Mouse (Mus musculus) CD8-positive naive resting alpha-beta T cell, adult 2 months (primary cell): Measurements from ENCODE around the gene Ensa.
A peak's percentile ranks its signal among the peaks of the same experiment; 100 is the strongest.

Source experiments
- DNase-seq, 2 experiments: peaks; one replicate each; pipeline ENCODE4 v3.0.0; 2022; ENCODE audit warnings: low read depth in 2 of 2, low spot score in 2 of 2

The Ensa gene

DNA sequence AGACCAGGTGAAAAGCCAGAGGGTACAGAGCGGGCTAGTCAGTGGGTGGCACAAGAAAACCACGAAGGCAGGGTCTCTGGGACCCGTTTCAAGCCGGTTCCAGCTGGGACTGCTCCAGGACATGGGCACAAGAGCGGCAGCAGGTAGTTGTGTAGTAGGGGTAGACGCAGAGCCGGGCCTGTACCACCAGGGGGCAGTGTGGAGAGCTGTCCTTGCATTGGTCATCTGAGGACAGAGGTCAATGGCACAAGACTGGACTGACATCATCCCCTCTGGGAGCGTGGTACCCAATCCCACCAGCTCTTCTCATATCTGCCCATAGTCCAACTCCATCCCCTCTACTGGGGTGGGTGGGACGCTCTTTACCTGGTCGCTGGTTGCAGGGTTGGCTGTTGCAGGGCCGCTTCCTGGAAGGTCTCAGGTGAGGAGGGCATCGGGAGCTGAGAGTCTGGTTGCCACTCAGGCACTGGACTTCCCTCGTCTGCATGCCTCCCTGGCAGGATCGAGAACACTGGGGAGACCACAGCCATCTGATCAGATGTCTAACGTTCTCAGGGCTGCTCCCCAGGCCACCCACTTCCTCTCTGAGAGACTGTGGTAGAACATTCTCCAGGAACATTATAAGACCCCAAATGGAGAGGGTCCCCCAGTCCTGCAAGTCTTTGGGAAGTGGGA lies 52.1 kb downstream of the Ensa start:
- DNase-seq = peak in 1 of 2 experiments; percentile 47

DNA sequence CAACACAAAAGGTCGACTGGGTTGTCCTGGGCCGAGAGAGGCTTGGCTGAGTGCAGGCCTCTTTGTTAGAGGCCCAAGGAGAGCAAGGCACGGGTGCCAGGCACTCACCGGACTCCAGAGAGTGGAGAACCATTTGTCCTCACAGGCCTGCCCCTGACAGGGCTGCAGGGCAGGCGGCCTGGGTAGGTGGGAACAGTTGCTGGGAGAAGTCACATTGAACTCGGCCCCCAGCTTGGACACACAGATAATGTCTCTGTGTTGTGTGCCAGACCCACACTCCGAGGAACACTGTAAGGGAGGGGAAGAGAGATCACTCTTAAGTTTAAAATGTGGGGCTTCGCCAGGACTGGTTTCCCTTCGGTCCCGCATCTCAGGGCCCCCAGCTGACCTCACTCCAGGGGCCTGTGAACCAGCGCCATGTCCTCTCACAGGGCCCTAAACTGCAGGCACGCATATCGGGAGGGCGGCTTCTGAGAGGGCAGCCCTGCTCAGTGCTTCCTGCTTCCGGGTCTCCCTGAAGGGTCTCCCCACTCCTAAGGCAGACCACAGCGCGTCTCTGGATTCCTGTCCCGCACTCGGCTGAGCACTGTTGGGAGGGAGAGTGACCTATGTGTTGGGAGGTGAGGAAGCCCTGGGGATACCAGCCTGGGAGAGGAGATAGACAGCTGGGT lies 52.8 kb downstream of the Ensa start:
- no peak for DNase-seq

DNA sequence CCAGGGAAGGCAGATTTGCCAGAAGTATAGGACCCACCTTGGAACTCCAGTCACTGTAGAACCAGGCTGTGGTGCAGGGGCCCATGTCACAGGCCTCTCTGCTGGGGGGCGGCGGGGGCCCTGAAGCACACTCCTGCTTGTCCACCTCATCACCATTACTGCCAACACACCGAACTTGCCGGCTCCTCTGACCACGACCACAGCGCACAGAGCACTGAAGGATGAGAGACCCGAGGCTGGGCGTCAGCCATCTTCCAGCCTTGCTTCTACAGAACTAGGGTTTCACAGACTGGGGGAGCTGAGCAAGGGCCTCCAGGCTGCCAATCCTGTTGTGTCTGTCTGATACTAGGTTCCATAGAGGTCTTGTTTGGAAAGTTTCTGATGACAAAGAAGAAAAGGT lies 54.8 kb downstream of the Ensa start:
- no peak for DNase-seq

DNA sequence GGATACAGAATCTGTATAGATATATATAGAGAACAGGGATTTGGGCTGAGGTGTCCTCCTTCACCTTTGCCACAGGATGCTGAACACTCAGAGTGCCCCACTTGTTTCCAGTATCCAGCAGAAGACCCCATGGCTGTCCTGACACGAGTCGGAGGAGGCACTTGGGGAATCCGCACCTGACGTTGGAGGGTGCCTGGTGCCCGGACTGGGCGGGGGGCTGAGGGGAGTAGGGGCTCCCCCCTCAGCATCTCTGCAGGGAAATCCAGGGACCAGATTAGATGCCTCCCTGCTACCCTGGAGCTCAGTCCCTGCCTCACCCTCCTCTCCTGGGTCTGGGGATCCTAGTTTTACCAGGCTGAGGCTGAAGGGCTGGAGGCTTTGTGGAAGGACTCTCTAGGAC lies 55.9 kb downstream of the Ensa start:
- no peak for DNase-seq

DNA sequence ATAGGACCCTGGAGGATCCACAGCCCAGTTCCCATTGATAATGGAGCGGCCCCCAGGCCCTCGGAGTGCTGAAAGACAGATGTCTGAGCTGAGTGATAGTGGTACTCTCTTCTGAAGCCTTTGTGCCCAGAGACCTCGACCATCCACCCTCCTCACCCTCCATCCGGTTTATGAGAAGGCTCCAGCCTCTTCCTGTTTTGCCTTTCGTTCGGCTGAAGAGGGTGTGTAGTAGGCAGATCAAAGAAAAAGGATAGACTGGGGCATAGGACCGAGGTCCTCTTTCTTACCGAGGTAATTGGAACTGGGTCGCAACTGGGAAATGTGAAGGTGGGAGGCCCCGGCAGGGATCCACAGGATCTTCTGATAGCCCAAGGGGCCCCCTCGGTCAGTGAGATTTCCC lies 56.6 kb downstream of the Ensa start:
- no peak for DNase-seq
